Mouse (Mus musculus) forebrain, embryonic 10.5 days (tissue): ENCODE measurements around the gene Commd8. TPM values are rescaled to one million over a fixed set of nuclear protein-coding genes. Genes with fewer than 3 reads are reported as not detected.

ENCODE experiments used
- DNase-seq: peaks from one replicate; pipeline ENCODE4 v3.0.0-alpha.2; 2017; ENCODE audit warnings: low spot score; ENCODE audit errors: extremely low spot score
- H3K27ac ChIP-seq: fragments of 300-500 bp; sonication (generic); 2 replicates; pipeline ENCODE4 v1.5.1; 2016; ENCODE audit warnings: mild to moderate bottlenecking
- H3K27me3 ChIP-seq: fragments of 300-500 bp; sonication (generic); 2 replicates; pipeline ENCODE4 v1.6.1; 2016; ENCODE audit warnings: mild to moderate bottlenecking; ENCODE audit not compliant: poor library complexity, severe bottlenecking
- H3K36me3 ChIP-seq: fragments of 300-500 bp; sonication (generic); replicated peaks from 2 replicates; pipeline ENCODE4 v1.6.1; 2016; ENCODE audit warnings: mild to moderate bottlenecking, moderate library complexity
- H3K4me1 ChIP-seq: fragments of 300-500 bp; sonication (generic); 2 replicates; pipeline ENCODE4 v1.6.1; 2016
- H3K4me3 ChIP-seq: fragments of 300-500 bp; sonication (generic); 2 replicates; pipeline ENCODE4 v1.5.1; 2016; ENCODE audit warnings: mild to moderate bottlenecking, moderate library complexity
- H3K9me3 ChIP-seq: fragments of 300-500 bp; sonication (generic); 2 replicates; pipeline ENCODE4 v1.6.1; 2016; ENCODE audit warnings: mild to moderate bottlenecking, moderate library complexity
- WGBS: fragments of 180-500 bp; shearing (Covaris S2); methylation state at CpG from one replicate; pipeline ENCODE4 v1.1.7; 2016; 5-methylcytosine and 5-hydroxymethylcytosine counted together
- polyA plus RNA-seq: library from polyadenylated mRNA; unstranded; fragments of >200 nt; fragmentation: Nextera tagmentation; extraction: Ambion mirVana; gene quantifications from 2 replicates; pipeline ENCODE4 v1.2.1, GENCODE M21; 2016

The Commd8 gene
- 153 and 161 TPM in 2 replicates for polyA plus RNA-seq

- H3K27ac ChIP-seq: peak within 1 kb of the TSS; percentile 93
- peaks cover 20% of the 10 kb centered on the region for H3K36me3 ChIP-seq
- peaks cover 14% of the 10 kb centered on the region for H3K4me1 ChIP-seq
- no peaks in the 10 kb centered on the region for H3K9me3 ChIP-seq
- H3K27me3 ChIP-seq: no peaks in the 10 kb centered on the region
- under 1% methylated on average over 38 of the region's 38 CpGs for WGBS
- DNase-seq: peak; percentile 95
- peak within 1 kb of the TSS; percentile 79 for H3K4me3 ChIP-seq
Observed at GRCm38 (mm10) chr5:72167594-72168284, at the start of gene Commd8. TSS of gene Commd8 (minus strand) at chr5:72168189.

DNA sequence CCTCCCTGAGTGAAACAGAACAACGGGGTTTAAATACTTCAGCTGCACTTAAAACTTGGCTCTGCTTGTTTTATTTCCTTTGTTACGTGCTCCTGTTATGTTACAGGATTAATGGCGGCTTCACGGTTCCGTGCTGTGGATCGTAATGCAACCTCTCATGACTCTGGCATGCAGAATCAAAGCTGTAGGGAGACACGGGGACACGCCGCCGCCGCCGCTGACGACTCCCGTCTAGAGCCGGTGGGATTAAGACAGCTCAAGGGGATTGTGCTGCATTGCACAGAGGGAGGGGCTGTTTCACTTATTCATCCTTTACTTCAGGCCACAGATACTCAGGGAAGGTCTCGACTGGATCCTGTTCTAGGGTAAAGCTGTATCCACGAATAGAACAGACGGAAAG, 43.8 kb upstream of the Commd8 start:
- H3K4me1 ChIP-seq: 0 out of 2 replicates have a peak, but pooled peaks cover 2% of the 10 kb centered on the region
- no peaks in the 10 kb centered on the region for H3K36me3 ChIP-seq
- no peak overlapping the region for H3K27ac ChIP-seq
- no peaks in the 10 kb centered on the region for H3K9me3 ChIP-seq
- no peak for DNase-seq
- H3K4me3 ChIP-seq: no peak overlapping the region
- whole genome bisulfite sequencing: 85% methylated on average over 18 of the region's 18 CpGs
- no peaks in the 10 kb centered on the region for H3K27me3 ChIP-seq

GRCm38 (mm10) chr5:72210812-72211139, 42.8 kb upstream of the Commd8 start:
- H3K27ac ChIP-seq: no peak overlapping the region
- DNase-seq: no peak
- H3K27me3 ChIP-seq: no peaks in the 10 kb centered on the region
- H3K36me3 ChIP-seq: no peaks in the 10 kb centered on the region
- H3K9me3 ChIP-seq: no peaks in the 10 kb centered on the region
- H3K4me3 ChIP-seq: no peak overlapping the region
- 0 out of 2 replicates have a peak, but pooled peaks cover 2% of the 10 kb centered on the region for H3K4me1 ChIP-seq
- WGBS: 77% methylated on average over 5 of the region's 5 CpGs

- WGBS: 72% methylated on average over 13 of the region's 13 CpGs
- H3K27me3 ChIP-seq: no peaks in the 10 kb centered on the region
- DNase-seq: no peak
- H3K36me3 ChIP-seq: no peaks in the 10 kb centered on the region
- no peak overlapping the region for H3K27ac ChIP-seq
- 0 out of 2 replicates have a peak, but pooled peaks cover 2% of the 10 kb centered on the region for H3K4me1 ChIP-seq
- H3K4me3 ChIP-seq: no peak overlapping the region
- no peaks in the 10 kb centered on the region for H3K9me3 ChIP-seq
Observed at GRCm38 (mm10) chr5:72210123-72210811, 42.3 kb upstream of the Commd8 start.

DNA sequence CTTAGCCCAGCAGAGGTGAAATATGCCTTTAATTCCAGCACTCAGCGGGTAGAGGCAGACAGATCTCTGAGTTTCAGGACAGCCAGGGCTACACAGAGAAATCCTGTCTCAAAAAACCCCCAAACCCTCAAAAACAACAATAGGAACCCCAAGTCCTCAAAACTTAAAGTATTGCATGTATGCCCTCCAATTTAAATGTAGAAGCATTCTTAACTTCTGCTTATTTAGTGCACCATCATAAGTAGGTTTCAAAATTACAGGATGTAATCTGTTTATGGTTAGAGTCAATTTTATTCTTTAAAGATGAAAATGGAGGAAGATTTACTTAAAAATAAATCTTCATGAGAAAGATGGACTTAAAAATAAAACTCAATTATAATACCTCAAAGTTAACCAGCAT, 40.5 kb upstream of the Commd8 start:
- Histone ChIP-seq H3K4me1 (peaks cover 14% of the 10 kb centered on the region), H3K36me3 (no peaks in the 10 kb centered on the region), H3K4me3 (no peak overlapping the region), H3K27me3 (peaks cover 10% of the 10 kb centered on the region), H3K27ac (no peak overlapping the region), H3K9me3 (no peaks in the 10 kb centered on the region)
- no peak for DNase-seq
- 86% methylated on average over 1 of the region's 1 CpGs for WGBS

GRCm38 (mm10) chr5:72205271-72205670, 37.3 kb upstream of the Commd8 start:
- WGBS: 93% methylated on average over 5 of the region's 5 CpGs
- DNase-seq: no peak
- no peaks in the 10 kb centered on the region for H3K36me3 ChIP-seq

DNA sequence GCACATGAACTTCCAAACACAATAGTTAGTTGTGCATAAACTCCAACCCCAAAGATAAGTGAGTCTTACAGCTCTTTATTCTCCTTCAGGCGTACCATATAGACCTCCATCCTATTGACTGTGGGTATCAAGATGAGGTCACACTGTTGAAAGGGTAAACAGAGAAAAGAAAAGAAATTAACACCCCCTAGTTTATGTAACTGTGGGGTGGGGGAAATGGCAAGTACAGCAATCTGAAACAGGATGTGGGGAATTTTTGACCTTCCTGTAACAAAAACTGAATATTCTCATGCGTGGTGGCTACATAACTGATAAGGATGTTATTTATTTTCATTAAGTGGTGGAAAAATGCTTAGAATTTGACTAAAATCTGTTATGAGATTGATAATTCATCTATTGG, 36.5 kb upstream of the Commd8 start:
- Histone ChIP-seq H3K27me3 (peaks cover 18% of the 10 kb centered on the region), H3K9me3 (no peaks in the 10 kb centered on the region), H3K4me3 (no peak overlapping the region), H3K27ac (no peak overlapping the region), H3K36me3 (no peaks in the 10 kb centered on the region), H3K4me1 (peaks cover 29% of the 10 kb centered on the region)
- 82% methylated on average over 2 of the region's 2 CpGs for WGBS
- no peak for DNase-seq

More at GRCm38 (mm10) chr5:72205271-72205670, 37.3 kb upstream of the Commd8 start:
- H3K9me3 ChIP-seq: no peaks in the 10 kb centered on the region
- H3K27me3 ChIP-seq: peaks cover 18% of the 10 kb centered on the region
- H3K4me1 ChIP-seq: peaks cover 29% of the 10 kb centered on the region
- H3K4me3 ChIP-seq: no peak overlapping the region
- no peak overlapping the region for H3K27ac ChIP-seq

DNA sequence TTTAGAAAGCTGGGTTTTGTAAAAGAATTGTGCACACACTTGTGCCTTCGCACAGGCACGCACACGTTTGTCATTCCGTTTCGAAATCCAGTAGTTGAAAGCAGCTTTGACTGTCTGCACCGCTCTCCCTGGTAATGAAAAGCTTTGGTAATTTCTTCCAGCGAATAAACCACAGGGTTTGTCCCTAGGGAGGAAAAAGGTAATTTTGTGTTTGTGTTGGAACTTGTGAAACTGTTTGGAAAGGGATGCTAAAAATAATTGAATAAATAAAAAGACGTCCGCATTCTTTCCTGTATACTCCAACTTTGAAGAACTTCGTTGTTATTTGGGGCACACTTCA, 35.7 kb upstream of the Commd8 start:
- 14% methylated on average over 10 of the region's 10 CpGs for WGBS
- H3K4me1 ChIP-seq: peaks cover 29% of the 10 kb centered on the region
- peak overlapping the region; percentile 65 for H3K4me3 ChIP-seq
- peak overlapping the region; percentile 83 for H3K27ac ChIP-seq
- no peak for DNase-seq
- H3K9me3 ChIP-seq: no peaks in the 10 kb centered on the region
- H3K27me3 ChIP-seq: peaks cover 18% of the 10 kb centered on the region
- no peaks in the 10 kb centered on the region for H3K36me3 ChIP-seq

DNA sequence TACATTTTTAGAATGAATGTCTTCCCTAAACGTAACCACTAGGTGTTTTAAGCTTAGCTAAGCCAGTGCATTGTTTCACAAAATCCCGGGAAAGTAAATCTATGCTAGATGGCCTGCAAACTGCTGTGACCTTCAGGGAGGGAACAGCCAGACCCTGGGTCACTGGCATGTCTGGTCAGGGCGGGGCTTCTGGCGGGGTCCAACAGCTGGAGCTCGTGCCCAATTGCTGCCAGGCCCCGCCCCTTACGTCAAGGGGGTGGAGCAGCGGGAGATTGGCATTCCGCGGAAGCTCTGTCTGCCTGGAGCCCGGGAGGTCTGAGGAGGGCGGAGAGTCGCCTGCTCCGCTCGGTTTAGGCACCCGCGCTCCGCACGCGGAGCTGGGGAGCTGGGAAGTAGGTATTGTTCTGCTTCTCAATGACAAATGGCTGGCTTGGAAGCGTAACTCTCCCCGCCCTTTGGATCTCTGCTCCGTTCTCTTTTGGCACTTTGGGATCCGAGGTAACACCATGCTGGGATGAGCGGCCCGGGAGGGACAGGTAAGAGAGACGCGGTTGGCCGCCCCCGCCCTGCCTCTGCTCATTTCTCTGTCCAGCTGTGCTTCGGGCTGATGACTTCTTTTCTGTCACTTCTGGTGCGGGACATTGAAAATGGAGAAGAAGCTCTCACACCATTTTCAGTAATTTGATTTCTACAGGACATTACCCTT, 35.2 kb upstream of the Commd8 start:
- H3K36me3 ChIP-seq: no peaks in the 10 kb centered on the region
- WGBS: under 1% methylated on average over 32 of the region's 32 CpGs
- peak; percentile 92 for DNase-seq
- peak overlapping the region; percentile 65 for H3K4me3 ChIP-seq
- peaks cover 18% of the 10 kb centered on the region for H3K27me3 ChIP-seq
- H3K9me3 ChIP-seq: no peaks in the 10 kb centered on the region
- peak overlapping the region; percentile 83 for H3K27ac ChIP-seq
- H3K4me1 ChIP-seq: peaks cover 29% of the 10 kb centered on the region

DNA sequence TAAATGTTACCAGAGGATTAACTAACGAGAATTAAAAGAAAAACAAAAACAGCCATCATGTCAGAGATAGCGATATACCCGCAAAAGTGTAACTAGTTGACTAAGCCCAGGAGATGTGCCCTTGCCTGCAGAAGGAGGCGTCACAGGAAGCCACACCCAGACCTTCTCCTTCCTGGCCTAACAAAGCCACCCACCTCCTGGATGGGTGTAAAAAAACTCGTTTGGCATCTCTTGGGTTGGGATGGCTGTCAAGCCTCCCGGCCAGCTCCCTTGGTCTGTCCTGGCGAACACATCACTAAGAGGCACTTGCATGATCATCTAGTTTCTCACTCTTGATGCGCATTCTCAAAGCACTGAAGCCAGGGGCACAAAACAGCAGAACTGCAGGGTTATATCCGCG, 34.0 kb upstream of the Commd8 start:
- Histone ChIP-seq H3K36me3 (no peaks in the 10 kb centered on the region), H3K27ac (no peak overlapping the region), H3K27me3 (peaks cover 18% of the 10 kb centered on the region), H3K9me3 (no peaks in the 10 kb centered on the region), H3K4me1 (peaks cover 29% of the 10 kb centered on the region), H3K4me3 (peak overlapping the region; percentile 26; the same call in 1 of the 2 replicates)
- 32% methylated on average over 10 of the region's 10 CpGs for WGBS
- no peak for DNase-seq

GRCm38 (mm10) chr5:72201600-72201999, 33.6 kb upstream of the Commd8 start:
- no peaks in the 10 kb centered on the region for H3K36me3 ChIP-seq
- no peaks in the 10 kb centered on the region for H3K9me3 ChIP-seq
- no peak for DNase-seq
- no peak overlapping the region for H3K27ac ChIP-seq
- H3K4me1 ChIP-seq: peaks cover 29% of the 10 kb centered on the region
- H3K4me3 ChIP-seq: peak overlapping the region; percentile 26; the same call in 1 of the 2 replicates
- WGBS: 6% methylated on average over 7 of the region's 7 CpGs
- peaks cover 18% of the 10 kb centered on the region for H3K27me3 ChIP-seq

DNA sequence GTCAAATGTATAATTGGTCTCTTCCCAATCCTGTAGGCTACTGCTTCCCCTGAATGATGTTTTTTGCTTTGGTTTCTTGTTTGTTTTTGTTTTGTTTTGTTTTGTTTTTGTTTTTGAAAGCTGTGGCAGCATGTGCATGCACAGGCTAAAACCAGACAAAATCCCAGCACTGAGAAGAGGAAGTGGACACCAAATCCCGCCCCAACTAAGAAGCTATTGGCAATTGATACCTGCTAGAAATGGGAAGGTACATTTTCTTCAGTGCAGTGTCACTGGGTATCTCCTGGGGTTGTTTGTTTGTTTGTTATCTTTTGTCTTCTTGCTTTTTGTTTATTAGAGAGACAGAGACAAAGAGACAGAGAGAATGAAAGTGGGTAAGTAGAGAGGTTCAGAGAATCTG, 27.5 kb upstream of the Commd8 start:
- Histone ChIP-seq H3K9me3 (no peaks in the 10 kb centered on the region), H3K4me3 (no peak overlapping the region), H3K4me1 (no peaks in the 10 kb centered on the region), H3K36me3 (no peaks in the 10 kb centered on the region), H3K27ac (no peak overlapping the region), H3K27me3 (no peaks in the 10 kb centered on the region)
- 93% methylated on average over 1 of the region's 1 CpGs for WGBS
- DNase-seq: no peak

- no peaks in the 10 kb centered on the region for H3K4me1 ChIP-seq
- no peaks in the 10 kb centered on the region for H3K9me3 ChIP-seq
- DNase-seq: no peak
- 88% methylated on average over 5 of the region's 5 CpGs for WGBS
- no peaks in the 10 kb centered on the region for H3K36me3 ChIP-seq
- H3K4me3 ChIP-seq: no peak overlapping the region
- H3K27me3 ChIP-seq: no peaks in the 10 kb centered on the region
- H3K27ac ChIP-seq: no peak overlapping the region
Observed at GRCm38 (mm10) chr5:72191932-72192331, 23.9 kb upstream of the Commd8 start.
